Mouse (Mus musculus) E14TG2a.4 (cell line): Measurements from ENCODE around the gene Zcchc7.

Source experiments
- H3K27me3 ChIP-seq: 2 replicates; pipeline ENCODE4 v1.6.1; 2014; ENCODE audit warnings: low read length, control low read depth; ENCODE audit not compliant: insufficient read depth
- H3K36me3 ChIP-seq: 2 replicates; pipeline ENCODE4 v1.6.1; 2014; ENCODE audit warnings: low read length, control low read depth; ENCODE audit not compliant: insufficient read depth
- H3K4me1 ChIP-seq: replicated peaks from 2 replicates; pipeline ENCODE4 v1.6.1; 2014; ENCODE audit warnings: low read depth, low read length, control low read depth
- H3K4me3 ChIP-seq: replicated peaks from 2 replicates; pipeline ENCODE4 v1.5.1; 2014; ENCODE audit warnings: mild to moderate bottlenecking, low read length
- H3K9me3 ChIP-seq: 2 replicates; pipeline ENCODE4 v1.6.1; 2014; ENCODE audit warnings: low read length, control low read depth
- CTCF ChIP-seq: conservative IDR thresholded peaks from 2 replicates; pipeline ENCODE4 v1.5.1; 2014; ENCODE audit warnings: low read length
- NANOG ChIP-seq: IDR thresholded peaks from 2 replicates; pipeline ENCODE4 v1.6.1; 2014; ENCODE audit warnings: borderline replicate concordance, low read length, mixed read lengths
- POU5F1 ChIP-seq: IDR thresholded peaks from 2 replicates; pipeline ENCODE4 v1.6.1; 2014; ENCODE audit warnings: low read length, borderline replicate concordance

Gene Zcchc7

GRCm38 (mm10) chr4:44755553-44756133 is at the start of gene Zcchc7:
TSS of gene Zcchc7 (plus strand) at chr4:44755877.
- no peak for TF ChIP-seq CTCF
- no peak for TF ChIP-seq POU5F1
- no peak for TF ChIP-seq NANOG
- no peaks in the 10 kb centered on the region for H3K9me3 ChIP-seq
- no peaks in the 10 kb centered on the region for H3K36me3 ChIP-seq
- peak within 1 kb of the TSS; percentile 100 for H3K4me3 ChIP-seq
- no peaks in the 10 kb centered on the region for H3K27me3 ChIP-seq
- H3K4me1 ChIP-seq, result peaks cover 22% of the 10 kb centered on the region

GRCm38 (mm10) chr4:44705967-44706366 is 49.7 kb upstream of the Zcchc7 start:
- Histone ChIP-seq H3K9me3 (no peaks in the 10 kb centered on the region), H3K27me3 (peaks cover 96% of the 10 kb centered on the region), H3K4me3 (no peak overlapping the region), H3K36me3 (no peaks in the 10 kb centered on the region), H3K4me1 (peaks cover 38% of the 10 kb centered on the region)
- no peak for TF ChIP-seq NANOG
- no peak for TF ChIP-seq CTCF
- TF ChIP-seq POU5F1, result no peak

GRCm38 (mm10) chr4:44706865-44707264 is 48.8 kb upstream of the Zcchc7 start:
- no peak overlapping the region for H3K4me3 ChIP-seq
- H3K9me3 ChIP-seq, result no peaks in the 10 kb centered on the region
- H3K27me3 ChIP-seq, result peaks cover 96% of the 10 kb centered on the region
- no peaks in the 10 kb centered on the region for H3K36me3 ChIP-seq
- TF ChIP-seq POU5F1 (no peak), CTCF (no peak), NANOG (no peak)
- H3K4me1 ChIP-seq, result peaks cover 39% of the 10 kb centered on the region

GRCm38 (mm10) chr4:44708311-44708710 is 47.4 kb upstream of the Zcchc7 start:
- Histone ChIP-seq H3K4me1 (peaks cover 39% of the 10 kb centered on the region), H3K27me3 (peaks cover 96% of the 10 kb centered on the region), H3K4me3 (no peak overlapping the region), H3K36me3 (no peaks in the 10 kb centered on the region), H3K9me3 (no peaks in the 10 kb centered on the region)
- TF ChIP-seq NANOG (no peak), CTCF (no peak), POU5F1 (no peak)

GRCm38 (mm10) chr4:44709091-44709695 is 46.5 kb upstream of the Zcchc7 start:
- Histone ChIP-seq H3K36me3 (no peaks in the 10 kb centered on the region), H3K27me3 (peaks cover 96% of the 10 kb centered on the region), H3K4me1 (peaks cover 43% of the 10 kb centered on the region), H3K9me3 (no peaks in the 10 kb centered on the region), H3K4me3 (no peak overlapping the region)
- no peak for TF ChIP-seq NANOG
- no peak for TF ChIP-seq POU5F1
- TF ChIP-seq CTCF, result no peak

- Histone ChIP-seq H3K4me3 (peak within 1 kb of the TSS; percentile 64), H3K4me1 (peaks cover 43% of the 10 kb centered on the region), H3K36me3 (no peaks in the 10 kb centered on the region), H3K9me3 (no peaks in the 10 kb centered on the region), H3K27me3 (peaks cover 98% of the 10 kb centered on the region)
- TF ChIP-seq POU5F1, result no peak
- TF ChIP-seq NANOG, result no peak
- no peak for TF ChIP-seq CTCF
These were observed 45.7 kb upstream of the Zcchc7 start, which contains the start of gene Pax5 for GRCm38 (mm10) chr4:44709740-44710700. TSS of gene Pax5 (minus strand) at chr4:44710487.

- TF ChIP-seq CTCF (no peak), NANOG (no peak), POU5F1 (no peak)
- no peaks in the 10 kb centered on the region for H3K36me3 ChIP-seq
These were observed 45.0 kb upstream of the Zcchc7 start for GRCm38 (mm10) chr4:44710701-44711097.

GRCm38 (mm10) chr4:44711136-44711900 is 44.4 kb upstream of the Zcchc7 start:
- Histone ChIP-seq H3K36me3 (no peaks in the 10 kb centered on the region), H3K9me3 (no peaks in the 10 kb centered on the region), H3K4me1 (peaks cover 40% of the 10 kb centered on the region), H3K27me3 (peaks cover 92% of the 10 kb centered on the region), H3K4me3 (peak overlapping the region; percentile 64)
- TF ChIP-seq CTCF (0 out of 2 replicates have a peak, but pooled peaks have one; percentile 6), NANOG (no peak), POU5F1 (no peak)

More at GRCm38 (mm10) chr4:44710701-44711097, 45.0 kb upstream of the Zcchc7 start:
- Histone ChIP-seq H3K27me3 (peaks cover 97% of the 10 kb centered on the region), H3K4me1 (peaks cover 40% of the 10 kb centered on the region), H3K9me3 (no peaks in the 10 kb centered on the region), H3K4me3 (peak overlapping the region; percentile 64)
